Mouse (Mus musculus) liver, adult 2 months (tissue): ENCODE measurements at regions not wholly inside any gene's neighbourhood (a gene's known extent, or its start where the extent isn't known, plus 50 kb on each side); places are given as distances from the start of the nearest gene placed in this dataset.

Source experiments
- DNase-seq: peaks from one replicate; pipeline ENCODE4 v3.0.0-alpha.2; 2011; ENCODE audit warnings: low read depth, low spot score; ENCODE audit errors: extremely low read depth
- H3K27ac ChIP-seq: fragments of 200-500 bp; replicated peaks from 2 replicates; pipeline ENCODE4 v1.5.1; 2012; ENCODE audit warnings: low read depth, mild to moderate bottlenecking, control low read depth, inconsistent platforms, low read length; ENCODE audit not compliant: insufficient read depth
- H3K27me3 ChIP-seq: fragments of 200-500 bp; 2 replicates; pipeline ENCODE4 v1.6.1; 2012; ENCODE audit warnings: mild to moderate bottlenecking, moderate library complexity, low read length, inconsistent platforms; ENCODE audit not compliant: control insufficient read depth, insufficient read depth
- H3K36me3 ChIP-seq: fragments of 200-500 bp; 2 replicates; pipeline ENCODE4 v1.6.1; 2012; ENCODE audit warnings: low read length, inconsistent platforms; ENCODE audit not compliant: control insufficient read depth, insufficient read depth
- H3K4me1 ChIP-seq: fragments of 200-500 bp; 2 replicates; pipeline ENCODE4 v1.6.1; 2011; ENCODE audit warnings: low read length; ENCODE audit not compliant: control insufficient read depth, insufficient read depth
- H3K4me3 ChIP-seq: fragments of 200-500 bp; 2 replicates; pipeline ENCODE4 v1.5.1; 2011; ENCODE audit warnings: low read depth, mild to moderate bottlenecking, control low read depth, low read length, moderate library complexity; ENCODE audit not compliant: insufficient read depth
- H3K79me2 ChIP-seq: fragments of 200-500 bp; 2 replicates; pipeline ENCODE4 v1.6.1; 2012; ENCODE audit warnings: inconsistent platforms, mild to moderate bottlenecking, low read length, moderate library complexity; ENCODE audit not compliant: control insufficient read depth, insufficient read depth
- H3K9ac ChIP-seq: fragments of 200-500 bp; 2 replicates; pipeline ENCODE4 v1.6.1; 2012; ENCODE audit warnings: low read depth, mild to moderate bottlenecking, control low read depth, inconsistent platforms, low read length
- CTCF ChIP-seq: fragments of 200-500 bp; IDR thresholded peaks from 2 replicates; pipeline ENCODE4 v1.5.1; 2011; ENCODE audit warnings: low read depth, low read length, control low read depth
- POLR2A ChIP-seq: fragments of 200-500 bp; IDR thresholded peaks from 2 replicates; pipeline ENCODE4 v1.6.1; 2011; ENCODE audit warnings: low read length, control low read depth; ENCODE audit not compliant: insufficient read depth; ENCODE audit errors: extremely low read depth
- WGBS: fragments of 180-500 bp; shearing (Covaris S2); methylation state at CpG from one replicate; pipeline ENCODE4 v1.1.7; 2018; 5-methylcytosine and 5-hydroxymethylcytosine counted together

GRCm38 (mm10) chr4:55733223-55733622, 201.0 kb upstream of the Klf4 start:
- Histone ChIP-seq H3K4me1 (no peaks in the 10 kb centered on the region), H3K27ac (no peak overlapping the region)
- 67% methylated on average over 4 of the region's 4 CpGs for WGBS

GRCm38 (mm10) chr4:55732006-55732405, 199.7 kb upstream of the Klf4 start:
- Histone ChIP-seq H3K9ac (no peak overlapping the region), H3K36me3 (no peaks in the 10 kb centered on the region), H3K4me1 (no peaks in the 10 kb centered on the region), H3K79me2 (no peaks in the 10 kb centered on the region), H3K4me3 (no peak overlapping the region), H3K27ac (no peak overlapping the region), H3K27me3 (no peaks in the 10 kb centered on the region)
- WGBS = 54% methylated on average over 4 of the region's 4 CpGs
- TF ChIP-seq POLR2A (no peak), CTCF (no peak)
- no peak for DNase-seq

More at GRCm38 (mm10) chr4:55733223-55733622, 201.0 kb upstream of the Klf4 start:
- H3K9ac ChIP-seq = no peak overlapping the region
- no peaks in the 10 kb centered on the region for H3K79me2 ChIP-seq
- H3K36me3 ChIP-seq = no peaks in the 10 kb centered on the region
- TF ChIP-seq POLR2A = no peak
- no peak for TF ChIP-seq CTCF
- DNase-seq = no peak
- no peaks in the 10 kb centered on the region for H3K27me3 ChIP-seq
- H3K4me3 ChIP-seq = no peak overlapping the region

GRCm38 (mm10) chr4:55730266-55730665, 198.0 kb upstream of the Klf4 start:
- H3K27me3 ChIP-seq = peaks cover 1% of the 10 kb centered on the region; the same call in 1 of the 2 replicates
- H3K79me2 ChIP-seq = no peaks in the 10 kb centered on the region
- no peaks in the 10 kb centered on the region for H3K4me1 ChIP-seq
- WGBS = 77% methylated on average over 4 of the region's 4 CpGs
- no peaks in the 10 kb centered on the region for H3K36me3 ChIP-seq
- no peak for DNase-seq
- H3K4me3 ChIP-seq = no peak overlapping the region
- TF ChIP-seq POLR2A (no peak), CTCF (no peak)
- H3K9ac ChIP-seq = no peak overlapping the region
- H3K27ac ChIP-seq = no peak overlapping the region

GRCm38 (mm10) chr4:55727178-55727577, 194.9 kb upstream of the Klf4 start:
- TF ChIP-seq CTCF (no peak), POLR2A (no peak)
- DNase-seq = no peak
- H3K27me3 ChIP-seq = peaks cover 3% of the 10 kb centered on the region; the same call in 1 of the 2 replicates
- no peak overlapping the region for H3K27ac ChIP-seq
- H3K4me3 ChIP-seq = no peak overlapping the region
- H3K36me3 ChIP-seq = no peaks in the 10 kb centered on the region
- no peaks in the 10 kb centered on the region for H3K79me2 ChIP-seq
- no peak overlapping the region for H3K9ac ChIP-seq
- WGBS = 86% methylated on average over 2 of the region's 2 CpGs
- H3K4me1 ChIP-seq = no peaks in the 10 kb centered on the region

- Histone ChIP-seq H3K79me2 (no peaks in the 10 kb centered on the region), H3K9ac (no peak overlapping the region), H3K27me3 (peaks cover 3% of the 10 kb centered on the region; the same call in 1 of the 2 replicates), H3K36me3 (no peaks in the 10 kb centered on the region), H3K4me1 (no peaks in the 10 kb centered on the region), H3K4me3 (no peak overlapping the region), H3K27ac (no peak overlapping the region)
- TF ChIP-seq POLR2A (no peak), CTCF (no peak)
- WGBS = 86% methylated on average over 19 of the region's 19 CpGs
- no peak for DNase-seq
Observed at GRCm38 (mm10) chr4:55726081-55726480, 193.8 kb upstream of the Klf4 start.

GRCm38 (mm10) chr4:55724286-55724685, 192.0 kb upstream of the Klf4 start:
- no peak overlapping the region for H3K27ac ChIP-seq
- no peaks in the 10 kb centered on the region for H3K4me1 ChIP-seq
- WGBS = 91% methylated on average over 1 of the region's 1 CpGs
- H3K9ac ChIP-seq = no peak overlapping the region
- H3K4me3 ChIP-seq = no peak overlapping the region
- no peak for TF ChIP-seq POLR2A
- no peak for TF ChIP-seq CTCF
- H3K79me2 ChIP-seq = no peaks in the 10 kb centered on the region
- H3K27me3 ChIP-seq = peaks cover 3% of the 10 kb centered on the region; the same call in 1 of the 2 replicates
- no peak for DNase-seq
- no peaks in the 10 kb centered on the region for H3K36me3 ChIP-seq
